Mouse (Mus musculus) midbrain, embryonic 15.5 days (tissue): ENCODE measurements around the gene Angpt4. TPM values are rescaled to one million over a fixed set of nuclear protein-coding genes. Genes with fewer than 3 reads are reported as not detected.

Experiments used
- microRNA counts: library from miRNA; unstranded; fragments of <30 nt; microRNA quantifications from one replicate; lab custom pipeline; 2016
- microRNA-seq: library from miRNA; unstranded; fragments of <30 nt; microRNA quantifications from one replicate; pipeline ENCODE4, GENCODE M21; 2016
- polyA plus RNA-seq: library from polyadenylated mRNA; unstranded; fragments of >200 nt; fragmentation: Nextera tagmentation; extraction: Ambion mirVana; gene quantifications from 2 replicates; pipeline ENCODE4 v1.2.1, GENCODE M21; 2015

Angpt4 gene
- polyA plus RNA-seq, 1 experiment from 2014 or later = 0.18 TPM

MicroRNA genes within 50 kb of the gene (microRNA counts, 519-probe panel; counts per million panel counts)
- not detected for microRNA mmu-miR-1953 (lab: Ali Mortazavi, UCI)

Small RNAs within 50 kb of the gene (microRNA-seq; reads per million reads assigned to microRNA genes)
- not detected for gene Mir1953

Other genes with a start within 250 kb of the Angpt4 start
- 0.17 and 0.26 TPM in 2 replicates for gene Rad21l, start 242.7 kb upstream of the Angpt4 start, polyA plus RNA-seq
- gene Tmem74b, start 209.2 kb upstream of the Angpt4 start, polyA plus RNA-seq = 29.9 and 32.3 TPM in 2 replicates
- gene Psmf1, start 167.0 kb upstream of the Angpt4 start, polyA plus RNA-seq = 61.6 and 66.6 TPM in 2 replicates
- 0.18 and 0.36 TPM in 2 replicates for gene Rspo4, start 68.3 kb upstream of the Angpt4 start, polyA plus RNA-seq
- 61.2 and 62.8 TPM in 2 replicates for gene Fam110a, start 69.0 kb downstream of the Angpt4 start, polyA plus RNA-seq
- 1.3 and 2.2 TPM in 2 replicates for gene Slc52a3, start 85.3 kb downstream of the Angpt4 start, polyA plus RNA-seq
- 10.7 and 10.9 TPM in 2 replicates for gene Scrt2, start 170.3 kb downstream of the Angpt4 start, polyA plus RNA-seq
- 21.5 and 23.7 TPM in 2 replicates for gene Srxn1, start 194.3 kb downstream of the Angpt4 start, polyA plus RNA-seq
- 1.1 TPM in 2 replicates for gene Tcf15, start 232.4 kb downstream of the Angpt4 start, polyA plus RNA-seq